Mouse (Mus musculus): Measurements from ENCODE around the gene Atxn7l3. TPM values are rescaled to one million over a fixed set of nuclear protein-coding genes. Genes with fewer than 3 reads are reported as not detected.

The Atxn7l3 gene
- polyA plus RNA-seq, 1 experiment from 2014 or later: 19.0 TPM

DNA sequence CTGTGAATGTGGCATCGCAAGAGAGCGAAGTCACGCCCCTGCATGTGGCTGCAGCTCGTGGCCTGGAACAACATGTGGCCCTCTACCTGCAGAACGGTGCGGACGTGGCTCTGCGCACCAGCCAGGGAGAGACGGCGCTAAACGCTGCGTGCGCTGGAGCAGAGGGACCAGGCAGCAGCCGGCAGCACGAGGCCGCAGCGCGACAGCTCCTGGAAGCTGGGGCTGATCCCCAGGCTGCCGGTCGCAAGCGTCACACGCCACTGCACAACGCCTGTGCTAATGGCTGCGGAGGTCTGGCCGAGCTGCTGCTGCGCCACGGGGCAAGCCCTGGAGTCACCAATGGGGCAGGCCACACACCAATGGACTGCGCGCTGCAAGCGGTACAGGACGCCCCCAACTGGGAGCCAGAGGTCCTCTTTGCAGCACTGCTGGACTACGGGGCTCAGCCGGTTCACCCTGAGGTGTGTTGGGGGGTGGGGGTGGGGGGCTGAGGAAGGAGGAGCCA lies 20.0 kb downstream of the Atxn7l3 start:
- Histone ChIP-seq H3K36me3 (ENCODE audit: control insufficient read depth, insufficient read depth, low read length) (no peaks in the 10 kb centered on the region), H3K4me3 (ENCODE audit: low read depth, low read length) (peak overlapping the region; percentile 32), H3K4me2 (replicated peaks; ENCODE audit: low read depth, low read length) (peak overlapping the region; percentile 76), H3K9me3 (ENCODE audit: control insufficient read depth, low read depth, low read length) (no peaks in the 10 kb centered on the region), H3K9ac (replicated peaks; ENCODE audit: low read depth, low read length) (peak overlapping the region; percentile 45), H3K27me3 (ENCODE audit: control insufficient read depth, insufficient read depth, low read length) (no peaks in the 10 kb centered on the region), H3K27ac (ENCODE audit: low read length) (no peak overlapping the region), H3K4me1 (ENCODE audit: control insufficient read depth, insufficient read depth, low read length) (no peaks in the 10 kb centered on the region)
- ATAC-seq (ENCODE audit: insufficient number of reproducible peaks, insufficient read depth, low FRiP score, low read depth): peak; percentile 77
- WGBS: 1% methylated on average over 33 of the region's 33 CpGs

DNA sequence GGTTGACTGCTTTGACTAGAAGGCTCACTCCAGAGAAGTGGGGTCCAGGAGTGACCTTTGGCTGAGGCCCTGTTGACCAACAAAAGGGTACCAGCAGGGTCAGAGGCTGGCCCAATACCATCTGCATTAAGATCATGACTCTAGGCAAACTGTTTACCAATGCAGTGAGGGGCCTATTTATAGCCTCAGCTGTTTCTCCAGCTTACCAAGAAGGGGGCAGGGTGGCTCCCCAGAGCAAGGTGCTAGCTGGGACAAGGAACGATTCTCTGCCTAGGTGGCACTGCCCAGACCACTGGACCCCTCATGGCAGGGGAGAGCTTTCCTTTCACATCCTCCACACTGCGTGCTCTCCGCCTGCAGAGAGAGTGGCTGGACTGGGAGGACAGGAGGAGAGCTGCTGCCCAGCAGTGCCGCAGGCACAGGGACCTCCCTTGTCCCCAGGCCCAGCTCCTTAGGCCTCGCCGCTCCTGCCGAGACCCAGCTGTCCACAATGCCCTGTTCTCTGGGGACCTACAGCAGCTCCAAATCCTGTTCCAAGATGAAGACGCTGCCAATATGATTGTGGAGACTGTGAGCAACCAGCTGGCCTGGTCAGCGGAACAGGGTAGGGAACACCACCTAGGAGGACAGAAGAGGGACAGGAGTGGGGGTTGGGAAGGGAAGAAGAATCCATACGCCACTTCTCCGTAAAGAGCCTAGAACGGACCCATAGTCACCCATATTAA lies 27.7 kb downstream of the Atxn7l3 start, which contains the start of gene Asb16:
TSS of gene Asb16 (plus strand) at position 224 of the 725 bp plus-strand sequence.
- no peak within 1 kb of the TSS for H3K4me2 ChIP-seq (replicated peaks; ENCODE audit: low read depth, low read length)
- H3K9me3 ChIP-seq (ENCODE audit: control insufficient read depth, low read depth, low read length): no peaks in the 10 kb centered on the region
- H3K9ac ChIP-seq (replicated peaks; ENCODE audit: low read depth, low read length): no peak within 1 kb of the TSS
- WGBS: 81% methylated on average over 12 of the region's 12 CpGs
- H3K27ac ChIP-seq (ENCODE audit: low read length): no peak within 1 kb of the TSS
- no peaks in the 10 kb centered on the region for H3K27me3 ChIP-seq (ENCODE audit: control insufficient read depth, insufficient read depth, low read length)
- H3K36me3 ChIP-seq (ENCODE audit: control insufficient read depth, insufficient read depth, low read length): no peaks in the 10 kb centered on the region
- no peak for ATAC-seq (ENCODE audit: insufficient number of reproducible peaks, insufficient read depth, low FRiP score, low read depth)
- no peak within 1 kb of the TSS for H3K4me3 ChIP-seq (ENCODE audit: low read depth, low read length)
- H3K4me1 ChIP-seq (ENCODE audit: control insufficient read depth, insufficient read depth, low read length): no peaks in the 10 kb centered on the region; the same call in 1 of the 2 replicates

DNA sequence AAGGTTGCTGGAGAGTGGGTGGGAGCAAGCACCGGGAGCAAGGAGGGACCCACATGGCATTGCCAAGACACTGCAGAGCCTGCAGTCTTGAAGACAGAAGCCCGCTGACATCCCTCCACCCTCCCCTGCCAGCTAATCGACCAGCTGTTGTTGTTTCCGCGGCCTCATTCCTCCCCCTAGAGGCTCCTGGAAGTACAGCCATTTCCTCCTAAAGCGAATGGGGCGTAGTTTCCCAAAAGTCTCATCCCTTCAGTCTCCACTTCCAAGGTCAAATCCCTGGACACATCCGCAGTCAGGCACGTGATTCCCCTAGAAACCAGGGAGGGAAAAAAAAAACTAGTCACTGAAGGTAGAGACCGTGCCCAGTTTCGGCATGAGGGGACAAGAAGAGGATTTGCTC lies 29.0 kb downstream of the Atxn7l3 start:
- Histone ChIP-seq H3K9ac (replicated peaks; ENCODE audit: low read depth, low read length) (no peak overlapping the region), H3K4me1 (ENCODE audit: control insufficient read depth, insufficient read depth, low read length) (no peaks in the 10 kb centered on the region; the same call in 1 of the 2 replicates), H3K4me3 (ENCODE audit: low read depth, low read length) (no peak overlapping the region), H3K27ac (ENCODE audit: low read length) (no peak overlapping the region), H3K27me3 (ENCODE audit: control insufficient read depth, insufficient read depth, low read length) (no peaks in the 10 kb centered on the region), H3K9me3 (ENCODE audit: control insufficient read depth, low read depth, low read length) (no peaks in the 10 kb centered on the region), H3K36me3 (ENCODE audit: control insufficient read depth, insufficient read depth, low read length) (peaks cover 2% of the 10 kb centered on the region; the same call in 1 of the 2 replicates), H3K4me2 (replicated peaks; ENCODE audit: low read depth, low read length) (no peak overlapping the region)
- peak; percentile 60; the same call in 1 of the 2 replicates for ATAC-seq (ENCODE audit: insufficient number of reproducible peaks, insufficient read depth, low FRiP score, low read depth)
- 6% methylated on average over 11 of the region's 11 CpGs for WGBS

DNA sequence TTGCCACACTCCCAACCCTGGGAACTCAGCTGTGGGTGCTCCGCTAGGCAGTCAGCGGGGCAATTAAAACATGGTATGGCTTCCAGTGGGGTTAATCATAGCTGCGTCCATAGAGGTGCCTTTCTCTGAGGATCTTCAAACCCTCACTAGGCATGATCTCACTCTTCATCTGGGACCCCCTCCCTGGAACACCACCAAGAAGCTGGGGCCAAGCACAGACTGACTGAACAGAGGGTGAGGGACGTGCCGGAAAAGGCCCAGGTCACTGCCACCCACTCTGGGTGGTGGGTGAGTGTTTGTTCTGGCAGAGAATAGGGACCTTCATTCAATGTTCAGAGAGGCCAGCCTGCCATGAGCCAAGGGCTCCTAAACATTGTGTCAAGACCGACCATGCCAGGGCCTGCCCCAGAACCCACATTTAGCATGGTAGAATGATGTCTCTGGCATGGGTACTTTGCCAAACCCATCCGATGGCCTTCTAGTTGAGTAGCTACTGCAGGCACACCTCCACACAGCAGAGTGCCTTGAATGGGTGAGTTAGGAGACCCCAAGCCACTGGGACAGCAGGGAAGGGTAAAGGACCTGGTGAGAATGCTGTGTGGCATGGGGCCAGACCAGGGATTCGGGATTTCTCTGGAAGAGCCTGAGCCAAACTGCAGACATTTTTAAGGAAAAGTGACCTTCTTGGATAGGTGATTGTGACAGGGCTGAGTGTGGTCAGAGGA lies 29.6 kb downstream of the Atxn7l3 start:
- Histone ChIP-seq H3K4me3 (ENCODE audit: low read depth, low read length) (no peak overlapping the region), H3K27ac (ENCODE audit: low read length) (no peak overlapping the region), H3K4me2 (replicated peaks; ENCODE audit: low read depth, low read length) (no peak overlapping the region), H3K9ac (replicated peaks; ENCODE audit: low read depth, low read length) (no peak overlapping the region), H3K36me3 (ENCODE audit: control insufficient read depth, insufficient read depth, low read length) (peaks cover 6% of the 10 kb centered on the region; the same call in 1 of the 2 replicates), H3K27me3 (ENCODE audit: control insufficient read depth, insufficient read depth, low read length) (no peaks in the 10 kb centered on the region), H3K4me1 (ENCODE audit: control insufficient read depth, insufficient read depth, low read length) (no peaks in the 10 kb centered on the region; the same call in 1 of the 2 replicates), H3K9me3 (ENCODE audit: control insufficient read depth, low read depth, low read length) (no peaks in the 10 kb centered on the region)
- WGBS: 89% methylated on average over 8 of the region's 8 CpGs
- no peak for ATAC-seq (ENCODE audit: insufficient number of reproducible peaks, insufficient read depth, low FRiP score, low read depth)

DNA sequence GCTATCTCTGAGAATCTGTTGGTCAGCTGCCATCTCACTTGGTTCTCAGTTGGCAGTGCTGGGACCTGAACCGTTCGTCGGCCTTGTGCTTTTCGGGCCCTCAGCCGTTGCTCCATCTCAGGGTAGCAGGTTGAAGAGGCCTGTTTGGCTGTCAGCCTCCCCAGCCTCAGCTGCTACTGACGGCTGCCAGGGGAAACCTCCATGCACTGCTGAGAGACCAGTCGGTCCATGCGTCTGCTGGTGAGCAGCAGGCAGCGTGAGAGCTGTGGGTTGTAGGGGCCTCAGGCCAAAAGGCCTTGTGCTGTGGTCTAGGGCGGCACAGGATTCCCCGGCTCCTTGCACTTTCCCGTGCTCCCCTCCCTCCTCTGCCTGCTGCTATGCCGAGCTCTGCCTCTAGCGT lies 30.6 kb downstream of the Atxn7l3 start:
- Histone ChIP-seq H3K27me3 (ENCODE audit: control insufficient read depth, insufficient read depth, low read length) (no peaks in the 10 kb centered on the region), H3K4me2 (replicated peaks; ENCODE audit: low read depth, low read length) (no peak overlapping the region), H3K4me1 (ENCODE audit: control insufficient read depth, insufficient read depth, low read length) (no peaks in the 10 kb centered on the region; the same call in 1 of the 2 replicates), H3K9me3 (ENCODE audit: control insufficient read depth, low read depth, low read length) (no peaks in the 10 kb centered on the region), H3K9ac (replicated peaks; ENCODE audit: low read depth, low read length) (no peak overlapping the region), H3K36me3 (ENCODE audit: control insufficient read depth, insufficient read depth, low read length) (peaks cover 9% of the 10 kb centered on the region), H3K4me3 (ENCODE audit: low read depth, low read length) (no peak overlapping the region), H3K27ac (ENCODE audit: low read length) (no peak overlapping the region)
- no peak for ATAC-seq (ENCODE audit: insufficient number of reproducible peaks, insufficient read depth, low FRiP score, low read depth)
- 63% methylated on average over 14 of the region's 14 CpGs for WGBS

DNA sequence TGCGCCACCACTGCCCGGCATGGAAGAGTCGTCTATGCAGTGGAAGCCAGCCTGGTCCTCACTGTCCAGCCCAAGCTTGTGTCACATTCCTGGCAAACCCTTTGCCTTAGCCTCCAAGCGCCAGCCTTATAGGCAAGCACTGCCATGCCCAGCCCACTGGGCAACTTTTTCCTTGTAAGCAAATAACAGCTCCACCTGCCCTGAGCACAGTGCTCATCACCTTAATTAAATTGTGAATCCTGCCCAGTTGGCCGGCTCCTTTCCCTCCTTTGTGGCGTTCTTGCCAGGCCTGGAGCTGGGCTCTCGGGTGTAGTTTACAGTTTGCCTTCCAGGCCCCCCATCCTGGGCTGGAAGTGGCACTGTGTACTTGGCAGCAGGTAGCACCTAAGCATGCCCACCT lies 33.2 kb downstream of the Atxn7l3 start:
- Histone ChIP-seq H3K27me3 (ENCODE audit: control insufficient read depth, insufficient read depth, low read length) (no peaks in the 10 kb centered on the region), H3K4me2 (replicated peaks; ENCODE audit: low read depth, low read length) (no peak overlapping the region), H3K4me1 (ENCODE audit: control insufficient read depth, insufficient read depth, low read length) (no peaks in the 10 kb centered on the region; the same call in 1 of the 2 replicates), H3K9me3 (ENCODE audit: control insufficient read depth, low read depth, low read length) (no peaks in the 10 kb centered on the region), H3K27ac (ENCODE audit: low read length) (no peak overlapping the region), H3K4me3 (ENCODE audit: low read depth, low read length) (no peak overlapping the region), H3K36me3 (ENCODE audit: control insufficient read depth, insufficient read depth, low read length) (peaks cover 12% of the 10 kb centered on the region), H3K9ac (replicated peaks; ENCODE audit: low read depth, low read length) (no peak overlapping the region)
- no peak for ATAC-seq (ENCODE audit: insufficient number of reproducible peaks, insufficient read depth, low FRiP score, low read depth)
- 89% methylated on average over 7 of the region's 7 CpGs for WGBS

DNA sequence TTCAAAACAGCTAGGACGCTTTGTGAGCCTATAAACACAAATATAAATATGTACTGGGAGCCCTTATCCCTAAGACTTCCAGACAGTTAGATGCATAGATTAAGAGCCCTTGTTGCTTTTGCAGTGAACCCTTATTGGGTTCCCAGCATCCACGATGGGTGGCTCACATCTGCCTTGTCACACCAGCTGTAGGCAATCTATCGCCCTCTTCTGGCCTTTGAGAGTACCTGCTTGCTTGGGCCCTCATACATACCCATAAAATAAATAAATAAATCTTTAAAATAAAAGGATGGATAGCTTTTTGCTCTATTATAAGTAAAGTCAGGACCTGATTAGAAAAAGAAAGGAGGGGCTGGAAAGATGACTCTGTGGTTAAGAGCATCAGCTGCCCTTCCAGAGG lies 37.9 kb downstream of the Atxn7l3 start:
- H3K4me3 ChIP-seq (ENCODE audit: low read depth, low read length): no peak overlapping the region
- no peak overlapping the region for H3K4me2 ChIP-seq (replicated peaks; ENCODE audit: low read depth, low read length)
- ATAC-seq (ENCODE audit: insufficient number of reproducible peaks, insufficient read depth, low FRiP score, low read depth): no peak
- H3K9me3 ChIP-seq (ENCODE audit: control insufficient read depth, low read depth, low read length): no peaks in the 10 kb centered on the region
- no peaks in the 10 kb centered on the region for H3K4me1 ChIP-seq (ENCODE audit: control insufficient read depth, insufficient read depth, low read length)
- no peak overlapping the region for H3K9ac ChIP-seq (replicated peaks; ENCODE audit: low read depth, low read length)
- no peaks in the 10 kb centered on the region for H3K27me3 ChIP-seq (ENCODE audit: control insufficient read depth, insufficient read depth, low read length)
- 84% methylated on average over 3 of the region's 3 CpGs for WGBS
- H3K27ac ChIP-seq (ENCODE audit: low read length): no peak overlapping the region
- H3K36me3 ChIP-seq (ENCODE audit: control insufficient read depth, insufficient read depth, low read length): peaks cover 27% of the 10 kb centered on the region

DNA sequence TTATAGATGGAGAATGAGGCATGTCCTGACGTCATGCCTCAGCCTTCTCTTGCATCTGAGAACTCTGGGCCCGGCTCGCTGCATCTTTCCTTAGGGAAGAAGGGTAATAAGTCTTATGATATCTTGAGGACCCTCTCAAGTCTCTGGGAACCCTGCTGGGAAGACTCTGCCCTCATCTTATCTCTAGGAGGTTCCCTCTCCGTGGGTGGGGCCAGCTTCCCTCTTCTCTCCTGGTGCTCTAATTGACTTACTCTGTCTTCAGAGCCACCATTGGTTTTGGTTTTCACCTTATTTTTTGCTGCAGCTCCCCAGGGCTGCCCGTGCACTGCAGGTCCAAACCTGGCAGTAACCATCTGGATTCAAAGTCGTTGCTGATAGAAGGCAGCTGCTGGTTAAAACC lies 38.3 kb downstream of the Atxn7l3 start:
- no peak for ATAC-seq (ENCODE audit: insufficient number of reproducible peaks, insufficient read depth, low FRiP score, low read depth)
- Histone ChIP-seq H3K4me1 (ENCODE audit: control insufficient read depth, insufficient read depth, low read length) (no peaks in the 10 kb centered on the region), H3K4me3 (ENCODE audit: low read depth, low read length) (no peak overlapping the region), H3K9ac (replicated peaks; ENCODE audit: low read depth, low read length) (no peak overlapping the region), H3K27me3 (ENCODE audit: control insufficient read depth, insufficient read depth, low read length) (no peaks in the 10 kb centered on the region), H3K9me3 (ENCODE audit: control insufficient read depth, low read depth, low read length) (no peaks in the 10 kb centered on the region), H3K36me3 (ENCODE audit: control insufficient read depth, insufficient read depth, low read length) (peaks cover 27% of the 10 kb centered on the region), H3K27ac (ENCODE audit: low read length) (no peak overlapping the region), H3K4me2 (replicated peaks; ENCODE audit: low read depth, low read length) (no peak overlapping the region)
- 77% methylated on average over 6 of the region's 6 CpGs for WGBS
